Mouse (Mus musculus): ENCODE results near the gene Nptxr.
A peak's percentile ranks its signal among the peaks of the same experiment; 100 is the strongest.
"Not testable (repeated sequence)": the region's sequence is repeated elsewhere in the genome, so short reads cannot be mapped to it uniquely, and the experiment has no call there.

Nptxr gene

DNA sequence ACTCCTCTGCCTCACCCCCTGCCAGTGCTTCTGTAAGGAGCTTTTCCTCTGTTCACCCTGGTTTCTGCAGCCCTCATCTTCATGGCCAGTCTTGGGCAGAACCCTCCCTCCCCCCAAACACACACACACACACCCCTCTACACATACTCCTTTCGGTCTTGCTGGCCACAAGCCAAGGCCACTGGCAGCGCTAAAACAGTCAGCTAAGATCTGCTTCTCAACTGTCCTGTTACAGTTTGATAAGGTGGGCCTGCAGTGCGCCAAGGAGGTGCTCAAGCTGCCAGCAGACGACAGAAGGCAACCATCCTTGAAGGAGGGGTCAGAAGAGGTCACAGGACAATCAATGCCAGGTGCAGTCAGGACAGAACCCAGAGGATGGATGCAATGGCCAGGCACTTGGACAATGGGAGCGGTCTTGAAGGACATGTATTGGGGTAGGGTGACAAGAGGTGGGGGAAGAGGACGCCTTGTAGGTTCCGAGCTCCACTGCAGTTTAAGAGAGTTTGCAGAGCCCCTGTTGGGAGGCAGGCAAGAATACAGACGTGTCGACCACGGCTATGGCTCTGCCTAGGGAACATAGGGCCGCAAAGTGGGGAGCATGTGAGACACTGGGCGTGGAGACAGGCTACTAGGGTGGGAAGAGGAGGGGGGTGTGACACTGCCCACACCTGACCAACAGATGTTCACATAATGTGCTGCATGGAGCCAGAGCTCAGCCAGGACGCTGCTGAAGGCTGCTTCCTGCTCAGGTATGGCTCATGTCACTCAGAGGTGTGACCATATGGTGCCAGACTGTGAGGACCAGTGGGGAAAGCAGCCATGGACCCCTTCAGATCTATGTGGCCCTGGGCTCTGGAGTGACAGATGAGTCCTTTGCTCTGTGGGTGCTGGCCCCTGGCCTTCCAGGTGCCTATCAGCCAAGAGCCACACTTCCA, 18.0 kb upstream of the Nptxr start:
- peak in 1 of 2 experiments; percentile 40 for DNase-seq (ENCODE audit: low spot score in 2 of 2)

DNA sequence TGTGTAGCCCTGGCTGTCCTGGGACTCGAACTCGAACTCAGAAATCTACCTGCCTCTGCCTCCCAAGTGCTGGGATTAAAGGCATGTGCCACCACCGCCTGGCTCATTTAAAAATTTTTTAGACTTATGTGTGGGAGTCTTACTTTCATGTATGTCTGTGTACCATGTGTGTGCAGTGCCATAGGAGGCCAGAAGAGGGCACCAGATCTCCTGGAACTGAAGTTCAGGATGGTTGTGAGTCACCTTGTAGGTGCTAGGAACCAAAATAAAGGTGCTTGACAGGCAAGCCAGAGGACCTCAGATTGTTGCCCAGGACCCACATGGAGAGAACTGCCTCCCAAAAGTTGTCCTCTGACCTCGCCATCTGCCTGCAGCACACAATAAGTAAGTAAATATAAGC, 13.8 kb upstream of the Nptxr start:
- no peak for DNase-seq (ENCODE audit: low spot score in 2 of 2)

DNA sequence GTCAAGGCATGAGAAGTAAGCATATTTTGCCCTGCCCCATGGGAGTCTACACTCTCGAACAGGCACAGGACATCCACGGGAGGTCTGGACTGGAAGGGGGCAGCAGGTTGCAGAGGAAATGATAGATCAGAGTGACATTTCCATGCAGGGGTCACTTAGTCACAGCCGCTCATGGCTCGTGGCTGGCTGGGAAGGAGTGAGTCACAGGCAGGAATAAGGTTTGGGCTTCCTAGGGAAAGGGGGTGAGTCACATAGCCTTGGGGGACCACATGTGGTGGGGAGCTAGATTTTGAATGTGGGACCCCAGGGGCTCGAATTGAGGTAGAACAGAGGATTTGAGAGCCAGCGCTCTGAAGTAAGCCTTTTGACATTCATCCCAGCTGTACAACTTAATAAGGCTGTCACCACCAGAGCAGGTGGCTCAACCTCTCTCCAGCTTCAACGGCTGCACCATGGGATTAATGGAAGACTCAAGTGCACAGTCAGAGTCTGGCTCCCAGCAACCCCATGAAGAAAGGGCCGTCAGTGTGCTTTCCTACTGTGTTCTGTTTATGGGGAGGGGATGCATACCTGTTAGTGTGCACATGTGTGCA, 9.2 kb upstream of the Nptxr start:
- no peak for DNase-seq (ENCODE audit: low spot score in 2 of 2)

GRCm38 (mm10) chr15:79812840-79813239, 8.3 kb upstream of the Nptxr start:
- not testable (repeated sequence) for DNase-seq (ENCODE audit: low spot score in 2 of 2)

DNA sequence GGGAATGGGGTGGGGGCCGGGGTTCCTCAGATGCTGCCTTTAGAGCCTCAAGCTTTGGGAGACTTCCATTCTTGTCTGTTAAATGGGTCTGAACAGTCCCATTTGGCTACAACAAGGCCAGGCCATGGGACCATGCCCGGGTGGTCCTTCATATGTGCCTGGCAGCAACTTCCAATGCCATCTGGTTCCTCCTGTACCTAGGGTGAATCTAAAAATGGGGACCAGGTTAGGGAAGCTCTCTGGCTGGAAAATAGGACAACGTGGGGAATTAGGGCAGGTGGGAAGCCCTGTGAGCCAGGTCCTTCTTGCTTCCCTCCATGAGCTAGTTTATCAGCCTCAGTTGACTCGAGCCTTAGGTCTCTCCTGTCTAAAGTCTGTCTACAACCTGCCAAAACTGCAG, 6.4 kb upstream of the Nptxr start:
- no peak for DNase-seq (ENCODE audit: low spot score in 2 of 2)

DNA sequence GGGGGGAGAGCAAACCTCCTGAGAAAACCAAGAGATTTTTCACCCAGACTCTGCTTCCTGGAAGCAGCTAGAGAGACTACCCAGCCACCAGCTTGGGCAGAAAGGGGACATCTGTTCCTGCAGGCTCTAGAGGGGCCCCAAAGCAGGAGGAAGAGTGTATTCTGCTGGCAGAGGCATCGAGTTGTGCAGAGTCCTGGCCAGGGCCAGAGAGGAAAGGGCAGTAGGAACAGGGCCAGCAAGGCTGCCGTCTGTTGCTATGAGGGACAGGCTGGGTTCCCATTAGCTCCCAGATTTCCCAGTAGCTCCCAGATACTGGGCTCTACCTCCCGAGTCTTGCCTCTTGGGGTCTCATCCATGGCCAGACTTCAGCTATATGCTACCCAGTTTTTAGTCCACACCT, 5.5 kb upstream of the Nptxr start:
- no peak for DNase-seq (ENCODE audit: low spot score in 2 of 2)

- no peak for DNase-seq (ENCODE audit: low spot score in 2 of 2)
These were observed 4.1 kb upstream of the Nptxr start for GRCm38 (mm10) chr15:79808658-79809057.

DNA sequence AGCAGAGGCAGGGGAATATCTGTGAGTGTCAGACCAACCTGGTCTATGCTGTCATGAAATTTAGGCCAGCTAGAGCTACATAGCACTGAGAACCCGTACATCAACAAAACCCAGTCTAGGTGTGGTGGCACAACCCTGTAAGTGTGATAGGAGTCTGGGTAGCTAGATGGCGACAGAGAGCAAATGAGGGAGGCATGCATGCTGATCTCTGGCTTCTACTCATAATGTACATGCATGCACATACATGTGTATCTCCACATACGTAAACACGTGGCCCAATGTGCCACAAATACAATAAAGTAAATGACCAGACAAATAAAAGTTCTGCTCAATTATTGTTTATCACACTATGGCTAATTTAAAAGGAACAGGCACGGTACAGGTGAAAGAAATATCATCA, 3.5 kb upstream of the Nptxr start:
- DNase-seq (ENCODE audit: low spot score in 2 of 2) = peak in 1 of 2 experiments; percentile 31

- no peak for DNase-seq (ENCODE audit: low spot score in 2 of 2)
These were observed 2.5 kb upstream of the Nptxr start for GRCm38 (mm10) chr15:79807050-79807449.

DNA sequence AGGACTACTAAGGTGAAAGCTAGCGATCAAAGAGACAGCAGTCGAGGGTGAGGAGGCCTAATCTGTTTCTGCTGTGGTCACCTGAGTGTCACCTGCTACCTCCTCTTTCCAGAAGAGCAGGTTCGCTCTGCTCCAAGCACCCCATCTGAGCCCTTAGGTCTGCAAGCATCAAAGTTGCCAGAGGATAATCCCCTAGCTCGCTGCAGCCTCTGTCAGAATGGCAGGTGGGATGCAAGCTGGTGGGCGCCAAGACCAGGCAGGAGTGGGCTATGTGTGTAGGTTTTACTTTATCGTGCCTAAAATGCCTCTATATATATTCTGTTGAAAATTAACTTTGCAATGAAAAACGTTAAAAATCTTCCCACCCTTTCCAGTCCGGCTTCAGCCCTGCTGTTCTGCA, 680 bp upstream of the Nptxr start:
- DNase-seq (ENCODE audit: low spot score in 2 of 2) = no peak

GRCm38 (mm10) chr15:79803533-79804351, 824 bp downstream of the Nptxr start:
- no peak for DNase-seq (ENCODE audit: low spot score in 2 of 2)

DNA sequence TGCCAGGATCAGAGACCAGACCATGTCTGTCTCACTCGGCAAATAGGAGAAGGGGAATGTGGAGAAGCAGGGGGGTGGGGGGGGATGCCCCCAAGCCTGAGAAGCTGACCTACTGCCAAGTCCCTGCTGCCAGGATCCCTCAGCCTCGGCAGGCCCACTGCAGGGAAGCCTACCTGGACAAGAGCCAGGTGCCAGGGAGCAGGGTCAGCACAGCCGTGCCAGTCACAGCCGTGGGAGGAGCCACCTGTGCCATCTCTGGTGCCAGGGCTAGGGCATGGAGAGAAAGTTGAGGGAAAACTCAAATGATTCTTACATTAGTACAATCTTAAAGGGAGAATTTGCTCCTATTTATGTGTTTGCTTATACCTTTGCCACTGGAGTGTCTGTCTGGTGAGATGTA, 2.3 kb downstream of the Nptxr start:
- DNase-seq (ENCODE audit: low spot score in 2 of 2) = no peak

DNA sequence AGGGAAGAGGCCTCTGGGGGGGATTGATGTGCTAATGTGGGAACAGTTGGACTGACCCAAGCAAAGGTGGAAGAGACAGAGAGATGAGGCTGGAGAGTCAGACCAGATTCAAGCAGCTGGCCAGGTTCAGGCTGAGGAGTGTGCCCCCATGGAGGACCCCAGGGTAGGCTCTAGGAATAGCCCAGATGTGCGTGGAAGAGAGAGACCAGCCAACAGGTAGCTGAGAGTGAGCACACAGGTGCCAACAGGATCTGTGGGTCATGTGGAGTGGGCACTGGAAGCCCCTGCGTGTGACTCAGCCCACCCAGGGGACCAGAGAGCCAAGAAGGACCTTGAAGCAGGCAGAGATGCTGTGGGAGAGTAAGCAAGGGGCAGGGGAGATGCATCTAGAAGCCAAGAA, 2.9 kb downstream of the Nptxr start:
- no peak for DNase-seq (ENCODE audit: low spot score in 2 of 2)

GRCm38 (mm10) chr15:79800701-79801100, 3.9 kb downstream of the Nptxr start:
- DNase-seq (ENCODE audit: low spot score in 2 of 2) = no peak

GRCm38 (mm10) chr15:79798591-79798990, 6.0 kb downstream of the Nptxr start:
- DNase-seq (ENCODE audit: low spot score in 2 of 2) = no peak

GRCm38 (mm10) chr15:79797680-79798079, 6.9 kb downstream of the Nptxr start:
- DNase-seq (ENCODE audit: low spot score in 2 of 2) = no peak

- DNase-seq (ENCODE audit: low spot score in 2 of 2) = no peak
These were observed 7.5 kb downstream of the Nptxr start for GRCm38 (mm10) chr15:79797096-79797495.

DNA sequence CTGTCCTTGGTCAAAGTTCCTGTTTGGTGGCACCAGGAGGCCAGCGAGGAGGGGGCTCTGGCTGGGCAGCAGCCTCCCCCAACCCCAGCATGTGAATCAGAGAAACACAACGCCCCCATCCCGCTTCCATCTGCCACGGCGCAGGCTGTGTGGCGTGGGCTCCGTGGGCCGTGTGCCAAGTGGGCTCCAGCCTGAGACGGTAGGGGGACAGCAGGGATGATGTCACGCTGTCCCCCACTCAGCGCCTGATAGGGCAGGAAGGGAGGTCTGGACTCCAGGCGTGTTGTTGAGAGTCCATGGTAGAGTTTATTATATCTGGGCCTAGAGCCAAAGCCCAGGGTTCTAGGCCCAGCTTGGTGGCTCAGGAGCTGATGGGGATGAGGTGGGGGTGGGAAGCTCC, 8.3 kb downstream of the Nptxr start:
- no peak for DNase-seq (ENCODE audit: low spot score in 2 of 2)

GRCm38 (mm10) chr15:79794173-79794572, 10.4 kb downstream of the Nptxr start:
- no peak for DNase-seq (ENCODE audit: low spot score in 2 of 2)

DNA sequence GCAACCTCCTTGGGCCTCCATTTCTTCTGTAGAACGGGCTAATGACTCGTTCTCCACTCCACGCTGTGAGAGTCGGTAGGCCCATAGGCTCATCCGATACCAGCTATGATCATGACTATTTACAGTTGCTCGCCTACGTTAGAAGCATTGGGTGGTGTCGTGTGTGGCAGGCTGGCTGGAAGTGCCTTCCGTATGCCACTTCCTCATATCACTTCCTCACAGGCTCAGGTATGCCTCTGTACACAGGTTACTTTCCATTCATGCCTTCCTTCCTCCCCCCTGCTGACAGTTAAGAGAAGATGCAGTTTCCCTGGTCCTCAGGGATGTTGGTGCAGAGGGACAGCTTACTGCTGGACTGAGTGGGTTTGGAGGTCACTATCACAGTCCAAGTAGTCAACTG, 11.5 kb downstream of the Nptxr start:
- no peak for DNase-seq (ENCODE audit: low spot score in 2 of 2)

DNA sequence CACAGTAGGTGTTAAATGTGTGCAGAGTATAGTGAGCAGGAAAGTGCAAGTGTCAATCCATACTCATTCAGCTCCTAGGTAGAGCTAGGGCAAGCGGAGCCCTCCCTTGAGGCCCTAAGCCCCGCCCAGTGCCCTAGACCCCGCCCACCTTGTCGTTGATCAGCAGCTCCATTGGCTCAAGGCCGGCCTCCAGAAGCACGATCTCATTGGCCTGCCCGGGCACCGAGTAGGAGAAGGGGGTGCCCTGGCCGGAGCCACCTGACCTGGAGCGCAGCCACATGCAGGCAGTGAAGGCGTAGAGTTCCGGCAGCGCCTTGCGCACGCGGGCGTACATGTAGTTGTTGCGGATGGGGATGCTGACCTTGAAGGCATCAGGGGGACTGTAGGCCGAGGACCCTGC, 12.1 kb downstream of the Nptxr start:
- DNase-seq (ENCODE audit: low spot score in 2 of 2) = no peak

- DNase-seq (ENCODE audit: low spot score in 2 of 2) = peak in 1 of 2 experiments; percentile 47
These were observed 13.1 kb downstream of the Nptxr start for GRCm38 (mm10) chr15:79791502-79791901.
